Mouse (Mus musculus): Measurements from ENCODE around the gene Lmf1.

Lmf1 gene

GRCm38 (mm10) chr17:25568206-25568605 lies 10.7 kb upstream of the Lmf1 start:
- in situ Hi-C loops (cut with MboI, MseI), result no loop called here

- in situ Hi-C loops (cut with MboI, MseI), result no loop called here
Observed at GRCm38 (mm10) chr17:25568880-25569279, 10.0 kb upstream of the Lmf1 start.

GRCm38 (mm10) chr17:25569833-25570647 lies 8.8 kb upstream of the Lmf1 start:
- in situ Hi-C loops (cut with MboI, MseI), result no loop called here

- in situ Hi-C loops (cut with MboI, MseI), result no loop called here
Observed at GRCm38 (mm10) chr17:25570648-25571452, 8.0 kb upstream of the Lmf1 start, which contains the start of gene Sox8. Gene Sox8 (minus strand): TSS chr17:25570686.

GRCm38 (mm10) chr17:25571453-25571820 lies 7.4 kb upstream of the Lmf1 start:
- in situ Hi-C loops (cut with MboI, MseI), result no loop called here

GRCm38 (mm10) chr17:25575208-25575971 lies 3.5 kb upstream of the Lmf1 start:
- in situ Hi-C loops (cut with MboI, MseI), result no loop called here

- in situ Hi-C loops (cut with MboI, MseI), result no loop called here
Observed at GRCm38 (mm10) chr17:25576034-25576433, 2.9 kb upstream of the Lmf1 start.

- in situ Hi-C loops (cut with MboI, MseI), result no loop called here
Observed at GRCm38 (mm10) chr17:25577263-25577662, 1.6 kb upstream of the Lmf1 start.

GRCm38 (mm10) chr17:25577702-25578101 lies 1.2 kb upstream of the Lmf1 start:
- in situ Hi-C loops (cut with MboI, MseI), result no loop called here

GRCm38 (mm10) chr17:25579332-25580047 lies 605 bp downstream of the Lmf1 start:
- in situ Hi-C loops (cut with MboI, MseI), result no loop called here

GRCm38 (mm10) chr17:25582076-25582475 lies 3.2 kb downstream of the Lmf1 start:
- in situ Hi-C loops (cut with MboI, MseI), result no loop called here

- in situ Hi-C loops (cut with MboI, MseI), result no loop called here
Observed at GRCm38 (mm10) chr17:25583099-25583498, 4.2 kb downstream of the Lmf1 start.

- in situ Hi-C loops (cut with MboI, MseI), result no loop called here
Observed at GRCm38 (mm10) chr17:25583858-25584257, 5.0 kb downstream of the Lmf1 start.

GRCm38 (mm10) chr17:25584646-25585045 lies 5.8 kb downstream of the Lmf1 start:
- in situ Hi-C loops (cut with MboI, MseI), result no loop called here

- in situ Hi-C loops (cut with MboI, MseI), result no loop called here
Observed at GRCm38 (mm10) chr17:25590068-25590467, 11.2 kb downstream of the Lmf1 start.

- in situ Hi-C loops (cut with MboI, MseI), result no loop called here
Observed at GRCm38 (mm10) chr17:25590985-25591384, 12.1 kb downstream of the Lmf1 start.

- in situ Hi-C loops (cut with MboI, MseI), result no loop called here
Observed at GRCm38 (mm10) chr17:25592336-25592735, 13.5 kb downstream of the Lmf1 start.

GRCm38 (mm10) chr17:25593411-25594261 lies 14.8 kb downstream of the Lmf1 start:
- in situ Hi-C loops (cut with MboI, MseI), result no loop called here

GRCm38 (mm10) chr17:25595495-25595894 lies 16.6 kb downstream of the Lmf1 start:
- in situ Hi-C loops (cut with MboI, MseI), result loop anchor here (5.0 kb wide), 1 partner anchor 83 kb away; no protein-coding TSS in a partner anchor

GRCm38 (mm10) chr17:25597537-25597936 lies 18.7 kb downstream of the Lmf1 start:
- in situ Hi-C loops (cut with MboI, MseI), result loop anchor here (5.0 kb wide), 1 partner anchor 85 kb away; no protein-coding TSS in a partner anchor
